Mouse (Mus musculus): ENCODE data around the gene Gm28102. TPM values are rescaled to one million over a fixed set of nuclear protein-coding genes. Genes with fewer than 3 reads are reported as not detected.
"Not testable (repeated sequence)": the region's sequence is repeated elsewhere in the genome, so short reads cannot be mapped to it uniquely, and the experiment has no call there.

The Gm28102 gene
- polyA plus RNA-seq (2021) = not detected

DNA sequence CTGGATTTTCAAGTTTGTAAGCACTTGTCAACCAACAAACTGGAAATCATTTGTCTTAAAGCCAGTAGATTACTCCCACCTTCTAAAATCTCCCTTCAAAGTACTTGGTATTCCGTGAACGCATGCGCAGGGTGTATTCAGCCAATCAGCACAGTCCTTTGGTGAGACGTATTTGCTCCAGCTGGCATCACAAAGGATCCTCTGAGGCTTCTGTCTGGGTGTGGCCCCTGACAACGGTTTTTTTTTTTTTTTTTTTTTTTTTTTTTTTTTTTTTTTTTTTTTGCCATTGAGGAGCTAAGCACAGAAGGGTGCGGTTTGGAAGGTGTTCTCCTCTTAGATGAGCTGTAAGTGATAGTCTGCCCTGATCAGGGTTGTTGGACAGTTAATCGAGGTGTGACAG lies at the start of gene Gm28102:
TSS of gene Gm28102 (plus strand) at position 301 of the 400 bp plus-strand sequence.
- H3K27me3 ChIP-seq; DNase-seq (ENCODE audit: low read depth, low spot score); CTCF ChIA-PET; in situ Hi-C loops (cut with MboI; ENCODE audit: low pct_unique_long_range_greater_than_20kb); POLR2A ChIA-PET; ATAC-seq: not testable (repeated sequence)
